Mouse (Mus musculus): ENCODE results near the gene Rasgef1c.

DNA sequence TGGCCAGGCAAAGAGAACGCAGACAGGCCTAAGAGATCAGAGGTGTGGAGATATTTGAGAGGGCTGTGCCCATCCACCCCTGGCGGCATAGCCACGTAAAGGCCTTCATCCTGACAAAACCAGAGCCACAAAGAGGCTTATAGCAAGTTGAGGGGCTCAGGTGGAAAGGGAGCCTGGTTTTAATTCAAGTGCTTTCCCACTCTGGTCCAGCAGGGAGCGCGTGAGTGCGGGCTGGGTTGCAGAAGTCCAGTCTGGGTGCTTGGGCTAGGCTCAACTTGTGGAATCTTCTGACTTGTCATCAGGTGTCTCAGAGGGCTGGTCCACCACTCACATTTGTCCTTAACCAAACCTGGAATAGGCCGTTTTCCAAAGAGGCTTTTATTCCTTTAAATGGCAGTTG, 1.7 kb downstream of the Rasgef1c start:
- TF ChIP-seq GATA1 (IDR thresholded peaks at IDR 0.05; ENCODE audit: low read length), result no peak
- no peak for TF ChIP-seq TAL1 (IDR thresholded peaks at IDR 0.05; ENCODE audit: low read length)

Data from erythroblast, embryonic 14.5 days (primary cell).